Mouse (Mus musculus): ENCODE results near the gene Ssu72.

GRCm38 (mm10) chr4:155779498-155779897 is 74.9 kb downstream of the Ssu72 start:
- TF ChIP-seq CTCF (conservative IDR thresholded peaks at IDR 0.05; ENCODE audit: insufficient read depth, insufficient read length, low read depth, low read length), result no peak
- TF ChIP-seq POLR2A (IDR thresholded peaks at IDR 0.05; ENCODE audit: low read depth, low read length), result no peak
